Mouse (Mus musculus) kidney, adult 2 months (tissue): ENCODE data around the gene Ift122.

Source experiments
- CTCF ChIP-seq: fragments of 200-500 bp; conservative IDR thresholded peaks from 2 replicates; pipeline ENCODE4 v1.5.1; 2011; ENCODE audit warnings: low read depth, mild to moderate bottlenecking, control low read depth, low read length, moderate library complexity, mixed read lengths; ENCODE audit not compliant: insufficient read depth, insufficient read length
- POLR2A ChIP-seq: fragments of 200-500 bp; IDR thresholded peaks from one replicate; pipeline ENCODE4 v1.6.1; 2011; ENCODE audit warnings: low read depth, low read length, control low read depth

DNA sequence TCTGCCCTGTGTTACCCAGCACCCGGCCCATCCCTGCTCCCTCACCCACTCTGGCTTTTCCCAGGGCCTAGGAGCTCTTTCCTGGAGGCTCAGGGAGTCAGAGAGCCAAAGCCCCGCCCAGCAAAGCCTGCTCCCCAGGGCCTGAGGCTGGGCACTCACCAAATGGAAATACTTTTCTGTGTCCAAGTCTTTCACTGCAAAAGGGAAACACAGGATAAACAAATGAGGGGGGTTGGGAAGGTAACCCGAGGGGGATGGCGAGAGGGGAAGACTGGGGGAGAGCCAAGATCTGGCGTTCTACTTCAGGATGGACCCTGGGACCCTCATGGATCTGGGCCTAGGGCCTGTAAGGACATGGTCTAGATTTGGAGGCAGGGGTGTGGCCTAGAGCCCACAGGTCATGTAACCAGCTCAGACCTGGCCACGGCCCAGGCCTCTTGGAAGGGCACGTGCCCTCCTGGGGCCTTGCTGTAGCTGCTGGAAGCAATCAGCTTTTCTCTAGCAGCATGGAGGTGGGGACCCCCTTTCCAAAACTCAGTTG lies 106.0 kb downstream of the Ift122 start:
- TF ChIP-seq CTCF (no peak), POLR2A (no peak)
